Mouse (Mus musculus): ENCODE results near the gene Abca5. TPM values are rescaled to one million over a fixed set of nuclear protein-coding genes. Genes with fewer than 3 reads are reported as not detected.

The Abca5 gene
- polyA plus RNA-seq, 1 experiment from 2014 or later: 4.7 TPM

- H3K9ac ChIP-seq (ENCODE audit: low read length): no peak overlapping the region
- H3K36me3 ChIP-seq (ENCODE audit: control insufficient read depth, insufficient read depth, low read length): no peaks in the 10 kb centered on the region
- no peaks in the 10 kb centered on the region for H3K4me1 ChIP-seq (replicated peaks; ENCODE audit: control insufficient read depth, insufficient read depth, low read length)
- WGBS: 88% methylated on average over 11 of the region's 11 CpGs
- no peaks in the 10 kb centered on the region for H3K9me3 ChIP-seq (ENCODE audit: control insufficient read depth, low read length)
- DNase-seq (ENCODE audit: low spot score) (no peak), ATAC-seq (replicated peaks; ENCODE audit: low FRiP score, low TSS enrichment, low read depth) (no peak)
- H3K27me3 ChIP-seq (replicated peaks; ENCODE audit: control insufficient read depth, insufficient read depth, low read length): no peaks in the 10 kb centered on the region
- H3K4me2 ChIP-seq (ENCODE audit: low read length): no peak overlapping the region
- H3K4me3 ChIP-seq (ENCODE audit: low read depth, low read length): no peak overlapping the region
- H3K27ac ChIP-seq (ENCODE audit: low read depth): no peak overlapping the region
Measured at GRCm38 (mm10) chr11:110266757-110267156, 70.8 kb downstream of the Abca5 start.

GRCm38 (mm10) chr11:110261867-110262266 lies 75.6 kb downstream of the Abca5 start:
- no peak overlapping the region for H3K9ac ChIP-seq (ENCODE audit: low read length)
- WGBS: 78% methylated on average over 3 of the region's 3 CpGs
- H3K4me3 ChIP-seq (ENCODE audit: low read depth, low read length): no peak overlapping the region
- H3K4me1 ChIP-seq (replicated peaks; ENCODE audit: control insufficient read depth, insufficient read depth, low read length): no peaks in the 10 kb centered on the region
- no peak overlapping the region for H3K27ac ChIP-seq (ENCODE audit: low read depth)
- 0 out of 2 replicates have a peak, but pooled peaks cover 3% of the 10 kb centered on the region for H3K9me3 ChIP-seq (ENCODE audit: control insufficient read depth, low read length)
- ATAC-seq (replicated peaks; ENCODE audit: low FRiP score, low TSS enrichment, low read depth) (no peak), DNase-seq (ENCODE audit: low spot score) (no peak)
- H3K36me3 ChIP-seq (ENCODE audit: control insufficient read depth, insufficient read depth, low read length): no peaks in the 10 kb centered on the region
- no peaks in the 10 kb centered on the region for H3K27me3 ChIP-seq (replicated peaks; ENCODE audit: control insufficient read depth, insufficient read depth, low read length)
- no peak overlapping the region for H3K4me2 ChIP-seq (ENCODE audit: low read length)

- no peak overlapping the region for H3K4me2 ChIP-seq (ENCODE audit: low read length)
- H3K9me3 ChIP-seq (ENCODE audit: control insufficient read depth, low read length): 0 out of 2 replicates have a peak, but pooled peaks cover 3% of the 10 kb centered on the region
- H3K36me3 ChIP-seq (ENCODE audit: control insufficient read depth, insufficient read depth, low read length): no peaks in the 10 kb centered on the region
- no peaks in the 10 kb centered on the region for H3K4me1 ChIP-seq (replicated peaks; ENCODE audit: control insufficient read depth, insufficient read depth, low read length)
- DNase-seq (ENCODE audit: low spot score): no peak
- no peak for ATAC-seq (replicated peaks; ENCODE audit: low FRiP score, low TSS enrichment, low read depth)
- H3K9ac ChIP-seq (ENCODE audit: low read length): no peak overlapping the region
- WGBS: 66% methylated on average over 4 of the region's 4 CpGs
- H3K27me3 ChIP-seq (replicated peaks; ENCODE audit: control insufficient read depth, insufficient read depth, low read length): no peaks in the 10 kb centered on the region
- H3K4me3 ChIP-seq (ENCODE audit: low read depth, low read length): no peak overlapping the region
- H3K27ac ChIP-seq (ENCODE audit: low read depth): no peak overlapping the region
Measured at GRCm38 (mm10) chr11:110257911-110258310, 79.6 kb downstream of the Abca5 start.

- Histone ChIP-seq H3K9ac (ENCODE audit: low read length) (no peak overlapping the region), H3K4me3 (ENCODE audit: low read depth, low read length) (no peak overlapping the region), H3K27me3 (replicated peaks; ENCODE audit: control insufficient read depth, insufficient read depth, low read length) (no peaks in the 10 kb centered on the region), H3K9me3 (ENCODE audit: control insufficient read depth, low read length) (0 out of 2 replicates have a peak, but pooled peaks cover 3% of the 10 kb centered on the region), H3K36me3 (ENCODE audit: control insufficient read depth, insufficient read depth, low read length) (no peaks in the 10 kb centered on the region), H3K27ac (ENCODE audit: low read depth) (no peak overlapping the region), H3K4me1 (replicated peaks; ENCODE audit: control insufficient read depth, insufficient read depth, low read length) (no peaks in the 10 kb centered on the region), H3K4me2 (ENCODE audit: low read length) (no peak overlapping the region)
- 88% methylated on average over 4 of the region's 4 CpGs for WGBS
- DNase-seq (ENCODE audit: low spot score) (no peak), ATAC-seq (replicated peaks; ENCODE audit: low FRiP score, low TSS enrichment, low read depth) (no peak)
Measured at GRCm38 (mm10) chr11:110257061-110257460, 80.5 kb downstream of the Abca5 start.

- H3K4me3 ChIP-seq (ENCODE audit: low read depth, low read length): no peak overlapping the region
- DNase-seq (ENCODE audit: low spot score): no peak
- no peak overlapping the region for H3K27ac ChIP-seq (ENCODE audit: low read depth)
- H3K4me2 ChIP-seq (ENCODE audit: low read length): no peak overlapping the region
- H3K4me1 ChIP-seq (replicated peaks; ENCODE audit: control insufficient read depth, insufficient read depth, low read length): 0 out of 2 replicates have a peak, but pooled peaks cover 4% of the 10 kb centered on the region
- no peaks in the 10 kb centered on the region for H3K9me3 ChIP-seq (ENCODE audit: control insufficient read depth, low read length)
- no peaks in the 10 kb centered on the region for H3K27me3 ChIP-seq (replicated peaks; ENCODE audit: control insufficient read depth, insufficient read depth, low read length)
- ATAC-seq (replicated peaks; ENCODE audit: low FRiP score, low TSS enrichment, low read depth): no peak
- 64% methylated on average over 3 of the region's 3 CpGs for WGBS
- H3K36me3 ChIP-seq (ENCODE audit: control insufficient read depth, insufficient read depth, low read length): no peaks in the 10 kb centered on the region
- H3K9ac ChIP-seq (ENCODE audit: low read length): no peak overlapping the region
Measured at GRCm38 (mm10) chr11:110252256-110252655, 85.3 kb downstream of the Abca5 start.

- H3K4me3 ChIP-seq (ENCODE audit: low read depth, low read length): peak within 1 kb of the TSS; percentile 7; the same call in 1 of the 2 replicates
- H3K4me1 ChIP-seq (replicated peaks; ENCODE audit: control insufficient read depth, insufficient read depth, low read length): 0 out of 2 replicates have a peak, but pooled peaks cover 4% of the 10 kb centered on the region
- H3K27ac ChIP-seq (ENCODE audit: low read depth): no peak within 1 kb of the TSS
- WGBS: 7% methylated on average over 8 of the region's 8 CpGs
- peak within 1 kb of the TSS; percentile 32 for H3K4me2 ChIP-seq (ENCODE audit: low read length)
- no peak within 1 kb of the TSS for H3K9ac ChIP-seq (ENCODE audit: low read length)
- no peaks in the 10 kb centered on the region for H3K36me3 ChIP-seq (ENCODE audit: control insufficient read depth, insufficient read depth, low read length)
- ATAC-seq (replicated peaks; ENCODE audit: low FRiP score, low TSS enrichment, low read depth) (no peak), DNase-seq (ENCODE audit: low spot score) (peak; percentile 54)
- no peaks in the 10 kb centered on the region for H3K27me3 ChIP-seq (replicated peaks; ENCODE audit: control insufficient read depth, insufficient read depth, low read length)
- H3K9me3 ChIP-seq (ENCODE audit: control insufficient read depth, low read length): no peaks in the 10 kb centered on the region
Measured at GRCm38 (mm10) chr11:110251534-110251933, 86.0 kb downstream of the Abca5 start, which contains the start of gene Abca6. Abca6 (minus strand) TSS chr11:110251776.

- no peak overlapping the region for H3K4me3 ChIP-seq (ENCODE audit: low read depth, low read length)
- ATAC-seq (replicated peaks; ENCODE audit: low FRiP score, low TSS enrichment, low read depth): no peak
- no peak overlapping the region for H3K27ac ChIP-seq (ENCODE audit: low read depth)
- H3K9me3 ChIP-seq (ENCODE audit: control insufficient read depth, low read length): peaks cover 4% of the 10 kb centered on the region; the same call in 1 of the 2 replicates
- H3K27me3 ChIP-seq (replicated peaks; ENCODE audit: control insufficient read depth, insufficient read depth, low read length): no peaks in the 10 kb centered on the region
- H3K9ac ChIP-seq (ENCODE audit: low read length): no peak overlapping the region
- 89% methylated on average over 10 of the region's 10 CpGs for WGBS
- H3K4me2 ChIP-seq (ENCODE audit: low read length): no peak overlapping the region
- no peaks in the 10 kb centered on the region for H3K4me1 ChIP-seq (replicated peaks; ENCODE audit: control insufficient read depth, insufficient read depth, low read length)
- no peak for DNase-seq (ENCODE audit: low spot score)
- H3K36me3 ChIP-seq (ENCODE audit: control insufficient read depth, insufficient read depth, low read length): no peaks in the 10 kb centered on the region
Measured at GRCm38 (mm10) chr11:110244730-110245129, 92.8 kb downstream of the Abca5 start.

GRCm38 (mm10) chr11:110237466-110237865 lies 100.0 kb downstream of the Abca5 start:
- no peak overlapping the region for H3K27ac ChIP-seq (ENCODE audit: low read depth)
- no peak overlapping the region for H3K4me3 ChIP-seq (ENCODE audit: low read depth, low read length)
- H3K9me3 ChIP-seq (ENCODE audit: control insufficient read depth, low read length): peaks cover 4% of the 10 kb centered on the region; the same call in 1 of the 2 replicates
- no peak overlapping the region for H3K4me2 ChIP-seq (ENCODE audit: low read length)
- H3K36me3 ChIP-seq (ENCODE audit: control insufficient read depth, insufficient read depth, low read length): no peaks in the 10 kb centered on the region
- H3K4me1 ChIP-seq (replicated peaks; ENCODE audit: control insufficient read depth, insufficient read depth, low read length): no peaks in the 10 kb centered on the region
- H3K27me3 ChIP-seq (replicated peaks; ENCODE audit: control insufficient read depth, insufficient read depth, low read length): no peaks in the 10 kb centered on the region
- no peak overlapping the region for H3K9ac ChIP-seq (ENCODE audit: low read length)
- DNase-seq (ENCODE audit: low spot score): no peak
- 86% methylated on average over 2 of the region's 2 CpGs for WGBS
- no peak for ATAC-seq (replicated peaks; ENCODE audit: low FRiP score, low TSS enrichment, low read depth)

GRCm38 (mm10) chr11:110232975-110233374 lies 104.5 kb downstream of the Abca5 start:
- no peak overlapping the region for H3K9ac ChIP-seq (ENCODE audit: low read length)
- H3K4me2 ChIP-seq (ENCODE audit: low read length): no peak overlapping the region
- DNase-seq (ENCODE audit: low spot score) (no peak), ATAC-seq (replicated peaks; ENCODE audit: low FRiP score, low TSS enrichment, low read depth) (no peak)
- no peak overlapping the region for H3K4me3 ChIP-seq (ENCODE audit: low read depth, low read length)
- H3K4me1 ChIP-seq (replicated peaks; ENCODE audit: control insufficient read depth, insufficient read depth, low read length): no peaks in the 10 kb centered on the region
- H3K27me3 ChIP-seq (replicated peaks; ENCODE audit: control insufficient read depth, insufficient read depth, low read length): no peaks in the 10 kb centered on the region
- H3K27ac ChIP-seq (ENCODE audit: low read depth): no peak overlapping the region
- no peaks in the 10 kb centered on the region for H3K36me3 ChIP-seq (ENCODE audit: control insufficient read depth, insufficient read depth, low read length)
- H3K9me3 ChIP-seq (ENCODE audit: control insufficient read depth, low read length): no peaks in the 10 kb centered on the region
